Mouse (Mus musculus) kidney, adult 8-10 months (tissue): ENCODE measurements around the gene 4930412O13Rik.

Source experiments
- DNase-seq, 2 experiments: peaks; one replicate each; pipeline ENCODE4 v3.0.0; 2022

The 4930412O13Rik gene

DNA sequence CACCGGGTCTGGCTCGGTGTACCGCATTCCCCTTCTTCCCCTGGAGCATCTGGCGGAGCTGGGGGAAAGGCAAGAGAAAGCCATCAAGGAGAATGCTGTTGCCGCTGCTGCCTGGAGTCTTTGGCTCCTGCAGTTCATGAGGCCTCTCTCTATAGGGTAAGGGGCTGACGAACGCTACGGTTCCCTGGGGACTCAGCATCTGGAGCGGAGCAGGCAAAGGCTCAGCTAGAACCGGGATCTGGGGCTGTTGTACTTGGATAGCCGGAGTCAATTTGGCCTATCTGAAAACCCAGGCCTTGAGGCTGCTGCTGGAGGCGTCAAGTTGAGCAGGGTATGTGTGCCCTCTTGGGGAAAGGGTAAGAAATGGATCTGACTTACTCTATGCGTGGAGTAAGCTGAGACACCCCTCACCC, 565 bp downstream of the 4930412O13Rik start:
- DNase-seq, result no peak

DNA sequence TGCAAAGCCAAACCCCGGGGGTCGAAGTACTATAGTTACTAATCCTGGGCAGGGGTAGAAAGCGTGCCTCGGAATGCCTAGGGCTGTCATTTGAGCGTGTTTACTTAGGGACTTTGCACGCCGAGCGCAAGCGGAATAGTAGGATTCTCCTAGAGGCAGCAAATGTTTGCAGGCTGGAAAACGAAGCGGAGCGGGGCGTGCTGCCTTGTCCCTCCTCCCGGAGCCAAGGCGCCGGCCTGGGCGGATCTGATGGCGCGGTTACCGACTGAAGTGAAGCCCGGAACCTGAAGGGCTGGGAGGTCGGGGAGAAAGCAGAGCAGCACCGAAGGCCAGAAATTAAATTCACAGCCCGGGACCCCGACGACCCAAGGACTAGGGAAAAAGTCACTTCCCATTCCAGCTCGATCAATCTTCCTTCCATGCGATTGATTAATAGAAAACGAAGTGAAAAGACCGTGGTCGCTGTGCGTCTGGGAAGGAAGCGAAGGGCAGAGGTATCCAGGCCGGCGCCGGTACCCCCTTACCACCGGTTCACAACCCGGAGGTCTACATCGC, 1.4 kb downstream of the 4930412O13Rik start:
- no peak for DNase-seq

DNA sequence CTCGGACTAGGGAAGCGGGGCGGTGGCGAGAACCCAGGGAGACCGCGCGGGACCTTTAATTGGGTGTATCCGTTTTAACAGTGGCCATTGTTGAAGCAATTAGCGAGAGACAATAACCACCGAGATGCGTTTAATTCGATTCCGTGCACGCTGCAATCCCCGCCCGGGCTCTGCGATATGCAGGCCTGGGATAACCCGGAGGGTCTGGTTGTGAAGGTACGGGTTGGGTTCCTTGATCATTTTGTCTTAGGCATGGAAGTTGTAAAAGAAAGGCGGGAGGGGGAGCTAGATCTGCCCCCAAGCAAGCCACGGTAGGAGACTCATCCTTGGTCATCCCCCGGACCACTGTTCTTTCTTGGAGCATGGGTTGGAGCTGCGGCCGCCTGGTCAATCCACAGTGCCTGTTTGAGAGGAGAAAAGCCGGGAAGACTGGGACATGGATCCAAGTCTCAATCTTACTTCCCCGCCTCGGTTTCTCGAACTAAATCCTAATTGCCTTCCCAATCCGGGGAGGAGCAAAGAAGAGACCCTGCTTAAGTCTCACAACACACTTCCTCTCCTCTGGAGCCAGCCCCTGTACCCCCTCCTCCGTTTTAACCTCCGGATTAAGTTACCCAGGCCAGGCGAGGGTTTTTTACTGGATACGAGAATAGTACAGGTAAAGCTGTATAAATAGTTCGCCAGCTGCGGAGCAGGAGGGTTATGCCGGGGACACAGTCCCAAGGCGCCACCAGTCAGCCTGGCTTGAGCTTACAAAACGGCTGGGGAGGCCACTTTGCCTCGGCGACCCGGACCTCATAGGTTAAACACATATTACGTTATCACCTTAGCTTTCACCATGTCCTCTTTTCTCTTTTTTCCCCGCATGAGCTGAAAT, 2.1 kb downstream of the 4930412O13Rik start:
- no peak for DNase-seq

DNA sequence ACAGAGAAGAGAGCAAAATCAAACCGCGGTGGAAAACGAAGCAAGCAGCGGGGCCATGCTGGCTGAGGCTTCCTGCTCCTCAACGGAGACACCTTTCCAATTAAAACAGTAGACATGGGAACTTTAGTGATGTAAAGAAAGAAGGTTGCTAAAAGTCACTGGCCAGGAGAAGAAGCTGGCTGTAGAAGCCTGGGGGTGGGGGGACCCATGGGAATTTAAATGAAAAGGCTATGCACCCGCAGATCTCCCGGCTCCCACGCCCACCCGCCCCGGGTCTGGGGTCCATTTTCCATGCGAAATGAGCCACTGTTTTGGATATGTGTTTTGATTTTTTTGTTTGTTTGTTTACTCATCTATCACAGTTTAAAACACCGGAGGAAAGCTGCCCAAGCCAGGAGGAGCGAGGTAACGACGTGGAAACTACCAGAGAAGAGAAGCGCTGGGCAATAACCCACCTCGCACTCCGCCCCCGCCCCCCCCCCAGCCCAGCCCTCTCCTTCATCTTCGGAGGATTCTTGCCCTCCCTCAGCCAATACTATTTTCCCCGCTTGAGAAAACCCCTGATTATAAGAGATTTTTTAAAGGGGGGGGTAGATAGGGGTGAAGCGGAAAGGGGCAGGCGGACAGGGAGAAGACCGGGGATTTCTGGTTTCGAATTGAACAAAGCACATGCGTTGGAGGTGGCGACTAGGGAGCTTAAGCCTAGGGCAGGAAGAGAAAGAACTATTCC, 2.9 kb downstream of the 4930412O13Rik start:
- DNase-seq, result no peak

DNA sequence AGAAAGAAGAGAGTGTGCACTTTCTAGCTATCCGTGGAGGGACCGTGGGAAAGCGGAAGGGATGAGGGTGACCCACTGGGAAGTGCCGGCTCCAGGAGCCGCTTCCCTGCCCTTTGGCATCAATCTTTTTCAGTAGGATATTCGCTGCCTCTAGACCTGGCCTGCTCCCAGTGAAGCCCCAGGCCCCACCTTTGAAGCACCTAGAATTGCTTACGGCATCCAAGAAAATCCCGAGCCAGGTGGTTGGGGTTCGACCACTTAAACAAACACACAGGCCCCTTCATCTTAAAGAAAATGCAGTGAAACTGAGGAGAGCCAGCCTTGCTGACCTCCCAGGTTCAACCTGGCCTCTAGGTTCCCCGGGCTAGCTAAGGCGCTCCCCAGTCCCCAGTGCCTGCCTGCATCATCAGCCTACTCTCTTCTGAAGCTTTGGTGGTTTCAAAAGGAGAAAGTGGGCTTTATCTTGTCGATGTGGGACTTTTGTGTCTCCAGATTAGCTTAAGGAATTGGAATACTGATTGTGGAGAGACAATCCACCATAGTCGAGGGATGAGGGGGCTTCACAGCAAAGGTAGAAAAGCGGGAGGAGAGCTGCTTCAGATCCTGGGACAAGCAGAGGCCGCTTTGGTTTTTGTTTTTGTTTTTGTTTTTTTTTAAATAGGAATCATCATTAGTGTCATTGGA, 3.6 kb downstream of the 4930412O13Rik start:
- DNase-seq, result no peak

DNA sequence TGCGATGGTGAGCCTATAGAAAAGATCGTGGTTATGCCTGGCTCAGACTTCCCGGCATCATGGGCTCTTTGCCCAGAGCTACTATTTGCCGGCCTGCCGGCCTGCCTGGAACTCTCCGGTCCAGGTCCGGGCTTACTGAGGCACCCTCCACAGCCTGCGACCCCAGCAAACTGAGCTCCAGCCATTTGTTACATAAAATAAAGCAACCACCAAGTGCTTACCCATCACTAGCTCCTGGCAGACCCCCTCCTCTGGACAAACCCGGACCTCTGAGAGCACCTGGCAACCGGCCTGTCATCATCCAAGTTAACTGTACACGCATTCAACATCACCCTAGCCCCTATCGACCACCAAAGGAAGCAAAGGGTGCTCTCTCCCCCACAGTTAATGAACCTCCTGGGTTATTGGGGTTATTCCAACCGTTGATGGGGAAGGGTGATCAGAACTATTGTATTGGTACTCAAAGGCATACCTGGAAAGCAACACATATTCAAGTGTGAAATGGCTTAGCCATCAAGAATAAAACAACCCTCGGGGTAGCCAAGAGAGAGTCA, 4.2 kb downstream of the 4930412O13Rik start:
- DNase-seq, result no peak

DNA sequence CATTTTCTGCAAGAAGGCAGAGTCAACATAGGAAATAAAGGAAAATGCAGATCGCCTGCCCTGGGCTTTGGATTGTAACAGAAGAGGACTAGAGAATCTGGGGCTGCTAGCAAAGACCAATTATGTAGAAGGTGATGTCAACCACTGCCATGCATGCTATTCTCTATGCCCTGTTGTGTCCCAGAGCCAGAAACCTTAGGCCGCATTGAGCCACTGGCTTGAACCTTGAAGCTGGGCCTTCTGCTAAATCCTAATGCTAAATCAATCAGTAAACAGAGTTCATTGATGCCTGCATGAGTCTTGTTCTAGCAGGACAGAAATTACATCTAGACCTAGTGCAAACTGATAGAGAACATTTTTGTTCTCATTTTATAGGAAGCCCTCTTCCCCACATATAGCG, 5.0 kb downstream of the 4930412O13Rik start:
- DNase-seq, result no peak

DNA sequence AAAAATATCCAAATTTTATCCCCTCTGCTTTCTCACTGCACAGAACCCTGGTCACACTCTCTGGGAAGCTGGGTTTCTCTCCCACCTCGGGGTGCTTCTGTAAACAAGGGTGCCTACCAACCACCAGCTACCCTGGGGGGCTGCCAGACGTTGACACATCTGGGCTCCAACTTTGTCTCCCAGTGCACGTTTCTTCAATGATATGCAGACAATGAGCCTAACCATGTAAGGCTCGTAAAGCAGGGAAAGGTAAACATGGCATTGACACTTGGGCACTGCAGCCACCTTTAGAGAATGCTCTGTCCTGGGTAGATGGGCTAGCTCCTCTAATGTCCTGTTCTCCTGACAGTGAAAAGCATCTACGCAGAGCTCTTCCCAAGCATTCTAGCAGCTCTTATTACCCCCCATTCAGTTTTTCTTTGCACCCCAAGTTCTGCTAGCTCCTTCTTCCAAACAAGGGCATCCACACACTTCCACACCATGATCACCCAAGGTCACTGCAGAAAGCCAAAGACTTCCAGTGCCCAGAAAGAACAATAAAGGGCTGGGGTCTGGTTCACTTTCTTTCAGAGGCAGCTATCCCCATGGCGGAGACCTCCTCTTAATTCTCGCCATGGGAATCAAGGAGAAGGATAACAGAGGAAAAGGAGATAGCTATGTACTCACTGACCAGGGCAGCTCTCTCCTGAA, 6.0 kb downstream of the 4930412O13Rik start:
- DNase-seq, result no peak

DNA sequence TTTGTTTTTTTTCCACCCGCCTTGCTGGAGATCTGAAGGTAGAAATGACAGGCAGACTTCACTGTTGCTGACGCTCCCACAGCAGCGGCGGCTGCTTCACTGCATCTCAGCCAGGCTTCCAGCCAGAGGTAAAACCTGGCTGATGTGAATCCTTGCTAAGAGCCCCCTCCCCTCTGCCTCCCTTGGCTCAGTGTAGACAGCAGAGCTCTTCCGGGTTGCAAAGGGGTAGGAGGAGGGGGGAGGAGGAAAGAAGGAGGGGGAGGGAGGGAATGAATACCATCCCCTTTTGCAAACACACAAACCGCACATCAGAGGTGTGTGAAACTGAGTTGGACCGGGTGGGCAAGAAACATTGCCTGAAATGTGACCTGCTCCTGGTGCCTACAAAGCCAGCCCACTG, 6.6 kb downstream of the 4930412O13Rik start:
- no peak for DNase-seq

DNA sequence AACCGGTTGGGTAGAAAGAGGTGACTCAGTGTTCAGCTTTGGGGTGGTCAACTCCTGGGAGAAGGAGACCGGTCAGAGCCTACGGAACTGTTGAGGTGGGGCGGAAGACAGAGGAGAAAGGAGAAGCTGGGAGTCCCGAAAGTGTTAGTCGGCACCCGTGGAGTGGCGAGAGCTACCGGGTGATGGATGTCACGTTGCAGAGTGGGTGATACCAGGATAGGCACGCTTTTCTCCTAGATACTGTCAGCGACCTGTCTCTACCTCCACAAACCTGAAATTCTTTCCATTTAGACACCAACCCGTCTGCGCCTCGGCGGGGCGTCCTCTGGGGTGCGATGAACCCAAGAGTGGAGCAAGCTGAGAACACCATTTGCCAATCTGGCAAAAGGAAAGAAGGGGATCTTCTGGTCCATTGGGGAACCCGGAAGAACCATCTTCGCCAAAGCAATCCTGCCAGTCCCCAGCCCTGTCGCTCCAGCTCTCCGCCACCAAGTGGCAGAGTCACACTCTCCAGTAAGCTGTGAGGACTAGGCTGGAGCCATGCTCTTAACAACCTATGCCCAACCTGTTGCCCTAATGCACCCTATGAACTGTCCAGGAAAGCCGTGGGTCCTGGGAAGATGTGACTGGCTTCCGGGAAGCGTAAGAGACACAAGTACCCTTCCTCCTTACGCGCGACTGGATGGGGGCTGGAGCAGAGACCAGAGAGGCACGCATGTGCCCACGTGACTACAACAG, 8.0 kb downstream of the 4930412O13Rik start, which contains the start of gene 9230102O04Rik:
Gene 9230102O04Rik (minus strand): TSS at position 628 of the 738 bp plus-strand sequence.
- DNase-seq, result peak in 1 of 2 experiments; percentile 48

DNA sequence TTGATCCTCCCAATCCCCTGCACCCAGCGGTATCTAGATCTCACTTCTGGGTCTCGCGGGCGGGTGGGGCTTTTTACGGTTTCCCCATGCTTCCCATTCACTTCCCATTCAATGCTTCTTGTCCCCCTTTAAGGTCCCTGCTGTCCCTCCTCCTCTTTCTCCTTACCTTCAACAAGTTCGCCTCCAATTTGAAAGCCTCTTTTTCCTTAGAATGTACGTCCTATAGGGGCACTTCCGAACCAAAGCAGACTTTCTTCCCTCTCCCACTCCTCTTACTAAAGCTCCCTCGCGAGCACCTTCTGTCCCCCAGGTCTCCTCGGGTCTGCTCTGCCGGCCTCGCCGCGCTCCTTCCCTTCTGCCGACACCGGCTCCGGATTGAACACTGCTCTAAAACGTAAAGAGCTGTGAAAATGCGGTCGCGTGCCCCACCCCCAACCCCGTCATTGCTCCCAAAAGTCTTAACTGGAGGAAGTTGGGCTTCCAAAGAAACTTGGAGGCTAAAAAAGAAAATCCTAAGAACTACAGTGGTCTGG, 8.7 kb downstream of the 4930412O13Rik start, which contains the start of gene Gata3:
Gene Gata3 (minus strand): TSS at position 384 of the 533 bp plus-strand sequence.
- DNase-seq, result no peak

DNA sequence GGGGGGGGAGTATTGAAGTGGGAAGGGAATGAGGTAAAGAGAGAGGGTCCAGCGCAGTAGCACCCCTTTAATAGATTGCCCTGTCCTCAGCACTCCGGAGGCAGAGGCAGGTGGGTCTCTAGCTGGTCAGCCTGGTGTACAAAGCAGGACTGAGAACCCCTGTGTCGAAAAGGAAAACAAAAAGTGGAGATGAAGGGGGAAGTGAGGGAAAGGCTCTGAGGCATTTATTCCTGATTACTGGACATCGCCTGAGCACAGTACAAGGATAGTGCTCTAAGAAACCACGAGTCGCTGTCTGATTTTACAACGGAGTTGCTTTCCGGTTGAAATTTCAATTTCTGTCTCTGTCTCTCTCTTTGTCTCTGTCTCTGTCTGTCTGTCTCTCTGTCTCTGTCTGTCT, 9.2 kb downstream of the 4930412O13Rik start:
- no peak for DNase-seq

DNA sequence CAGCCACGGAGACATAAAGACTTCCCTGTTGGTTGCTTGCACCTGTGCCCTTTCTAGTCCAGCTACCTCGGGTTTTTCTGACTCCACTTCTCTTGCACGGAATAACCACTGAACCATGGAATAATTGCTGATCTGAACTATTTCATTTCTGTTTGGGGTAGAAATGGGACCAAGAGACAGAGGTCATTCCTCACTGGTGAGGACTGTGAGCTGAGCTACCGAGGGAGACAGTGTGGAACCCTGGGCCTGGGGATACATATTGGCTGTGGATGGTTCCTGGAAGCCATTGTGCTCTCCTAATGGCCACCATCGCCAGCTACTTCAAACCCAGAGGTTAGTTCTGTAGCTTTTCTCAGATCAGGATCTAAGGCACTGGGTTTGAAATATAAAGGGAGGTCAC, 9.9 kb downstream of the 4930412O13Rik start:
- DNase-seq, result no peak

DNA sequence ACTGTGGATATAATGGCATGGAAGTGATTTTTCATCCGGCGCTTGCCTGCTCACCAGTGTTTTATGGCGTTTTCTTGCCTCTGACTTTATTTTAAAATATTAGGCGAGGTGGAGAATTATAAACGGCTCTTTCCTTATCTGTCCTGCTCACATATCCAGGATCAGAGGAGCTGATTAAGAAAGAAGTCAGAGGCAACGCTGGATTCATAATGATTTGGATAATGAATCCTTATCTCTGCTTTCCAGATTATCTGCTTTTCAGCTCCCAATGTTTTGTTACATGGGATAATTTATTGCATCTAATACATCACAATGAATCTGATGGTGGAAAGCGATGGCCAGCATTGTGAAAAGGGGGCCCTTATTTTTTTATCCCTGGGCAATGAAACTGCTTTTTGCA, 11.5 kb downstream of the 4930412O13Rik start:
- DNase-seq, result no peak

DNA sequence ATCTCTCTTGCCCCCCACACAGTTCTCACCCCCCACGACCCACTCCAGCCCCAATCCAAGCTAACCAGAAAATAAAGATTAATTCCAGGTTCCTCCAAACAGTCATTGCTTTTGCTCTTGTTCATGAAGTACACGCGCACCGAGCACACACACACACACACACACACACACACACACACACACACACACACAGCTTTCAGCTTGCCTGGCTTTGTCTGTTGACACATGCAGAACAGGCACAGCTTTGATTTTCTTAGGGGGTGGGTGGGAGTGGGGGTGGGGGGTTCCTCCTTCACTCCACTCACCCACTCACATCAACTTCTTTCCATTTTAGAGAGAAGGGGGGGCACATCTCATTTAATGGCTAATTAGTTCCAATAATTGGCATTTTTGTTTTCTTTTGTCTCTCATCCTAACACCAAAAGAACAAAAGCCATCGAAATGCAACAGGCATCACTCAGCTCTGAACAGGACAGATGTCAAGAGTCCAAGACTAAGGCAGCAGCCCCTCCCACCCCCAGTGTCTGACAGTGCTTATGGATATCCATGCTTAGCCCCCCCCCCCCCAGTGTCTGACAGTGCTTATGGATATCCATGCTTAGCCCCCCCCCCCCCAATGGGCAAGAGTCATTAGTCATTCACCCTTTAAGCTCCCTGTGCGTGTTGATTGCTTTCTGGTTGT, 12.4 kb downstream of the 4930412O13Rik start:
- no peak for DNase-seq

DNA sequence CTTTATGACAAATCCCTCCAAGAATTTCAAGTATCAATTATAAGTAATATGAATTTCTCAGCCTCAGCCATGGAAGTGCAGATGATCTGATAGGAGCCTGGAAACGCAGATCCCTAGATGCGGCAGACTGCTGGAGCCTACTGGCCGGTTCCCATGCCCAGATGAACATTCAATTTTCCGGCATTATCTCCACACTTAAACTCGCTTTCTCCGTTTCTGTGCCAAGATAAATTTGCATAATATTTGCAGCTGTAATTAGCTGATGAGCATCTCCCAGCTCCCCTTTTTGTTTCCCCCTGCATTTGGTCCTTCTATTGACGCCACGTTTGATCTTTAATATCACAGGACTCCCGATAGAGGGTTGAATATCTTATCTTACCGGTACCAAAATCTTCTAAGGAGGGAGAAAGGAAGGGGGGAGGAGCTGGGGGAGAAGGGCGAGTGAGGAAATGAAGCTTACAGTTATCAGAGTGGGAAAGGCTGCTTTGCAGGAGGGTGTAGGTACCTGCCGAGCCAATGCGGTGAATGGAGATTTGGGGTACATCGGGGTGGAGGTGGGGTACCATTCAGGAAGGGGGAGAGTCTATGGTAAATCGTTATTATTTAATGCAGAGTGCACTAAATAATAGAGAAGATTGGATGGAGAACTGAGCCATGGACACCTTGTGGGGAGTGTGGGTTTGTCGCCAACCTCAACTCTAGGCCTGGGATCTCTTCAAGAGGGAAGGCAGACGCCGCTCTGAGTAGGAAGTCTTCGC, 14.0 kb downstream of the 4930412O13Rik start:
- no peak for DNase-seq

DNA sequence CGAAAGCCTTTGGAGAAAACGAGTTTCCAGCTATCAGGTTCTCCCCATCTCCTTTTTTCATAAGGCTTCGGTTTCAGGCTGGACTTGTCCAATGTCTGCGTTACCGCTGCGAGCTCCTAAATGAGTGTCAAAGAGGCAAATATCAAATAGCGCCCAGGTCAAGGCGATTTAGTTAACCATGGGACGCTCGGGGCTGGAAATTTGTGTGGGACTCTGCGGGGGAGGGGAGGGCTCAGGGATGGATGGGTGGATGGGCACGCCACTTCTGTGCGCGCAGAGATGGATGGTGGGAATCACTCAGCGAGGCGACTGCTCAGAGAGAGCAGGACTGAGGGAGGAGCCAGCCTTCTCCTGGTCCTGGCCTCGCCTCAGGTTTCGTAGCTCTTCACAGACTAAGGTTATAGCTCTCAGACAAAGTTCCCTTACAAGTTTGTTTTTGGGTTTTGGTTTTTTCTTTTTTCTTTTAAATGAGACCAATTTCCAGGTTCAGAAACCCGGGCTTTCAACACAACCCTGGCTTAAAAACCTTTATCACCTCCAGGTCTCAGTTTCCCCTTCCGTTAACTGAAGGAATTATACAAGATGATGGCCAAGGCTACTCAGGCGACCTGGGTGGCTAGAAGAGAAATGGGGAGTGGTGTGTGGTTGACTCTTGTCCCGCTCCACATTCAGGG, 15.2 kb downstream of the 4930412O13Rik start:
- DNase-seq, result no peak

DNA sequence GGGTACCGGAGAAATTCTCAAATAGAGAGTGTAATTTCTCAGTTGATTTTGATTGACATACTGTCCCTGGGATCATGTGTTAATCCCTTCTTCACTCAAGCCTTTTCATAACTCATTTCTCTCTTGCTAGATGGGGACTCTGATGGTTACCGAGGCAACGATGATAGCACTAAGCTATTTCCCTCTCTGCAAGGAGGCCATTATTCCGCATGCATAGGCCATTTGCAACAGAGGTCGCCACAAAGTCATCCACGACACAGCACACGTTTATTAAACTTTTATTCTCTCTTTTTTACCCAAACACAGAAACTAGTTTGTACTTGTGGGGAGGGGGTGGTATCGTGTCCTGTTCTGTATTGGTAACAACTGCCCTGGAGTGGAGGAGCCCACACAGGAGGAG, 16.8 kb downstream of the 4930412O13Rik start:
- no peak for DNase-seq
